Mouse (Mus musculus) forebrain, embryonic 10.5 days (tissue): ENCODE results near the gene Zfp677. TPM values are rescaled to one million over a fixed set of nuclear protein-coding genes. Genes with fewer than 3 reads are reported as not detected.
"Not testable (repeated sequence)": the region's sequence is repeated elsewhere in the genome, so short reads cannot be mapped to it uniquely, and the experiment has no call there.

Source experiments
- DNase-seq: peaks from one replicate; pipeline ENCODE4 v3.0.0-alpha.2; 2017; ENCODE audit warnings: low spot score; ENCODE audit errors: extremely low spot score
- H3K27ac ChIP-seq: fragments of 300-500 bp; sonication (generic); 2 replicates; pipeline ENCODE4 v1.5.1; 2016; ENCODE audit warnings: mild to moderate bottlenecking
- H3K27me3 ChIP-seq: fragments of 300-500 bp; sonication (generic); 2 replicates; pipeline ENCODE4 v1.6.1; 2016; ENCODE audit warnings: mild to moderate bottlenecking; ENCODE audit not compliant: poor library complexity, severe bottlenecking
- H3K36me3 ChIP-seq: fragments of 300-500 bp; sonication (generic); replicated peaks from 2 replicates; pipeline ENCODE4 v1.6.1; 2016; ENCODE audit warnings: mild to moderate bottlenecking, moderate library complexity
- H3K4me1 ChIP-seq: fragments of 300-500 bp; sonication (generic); 2 replicates; pipeline ENCODE4 v1.6.1; 2016
- H3K4me3 ChIP-seq: fragments of 300-500 bp; sonication (generic); 2 replicates; pipeline ENCODE4 v1.5.1; 2016; ENCODE audit warnings: mild to moderate bottlenecking, moderate library complexity
- H3K9me3 ChIP-seq: fragments of 300-500 bp; sonication (generic); 2 replicates; pipeline ENCODE4 v1.6.1; 2016; ENCODE audit warnings: mild to moderate bottlenecking, moderate library complexity
- WGBS: fragments of 180-500 bp; shearing (Covaris S2); methylation state at CpG from one replicate; pipeline ENCODE4 v1.1.7; 2016; 5-methylcytosine and 5-hydroxymethylcytosine counted together
- polyA plus RNA-seq: library from polyadenylated mRNA; unstranded; fragments of >200 nt; fragmentation: Nextera tagmentation; extraction: Ambion mirVana; gene quantifications from 2 replicates; pipeline ENCODE4 v1.2.1, GENCODE M21; 2016

Zfp677 gene
- polyA plus RNA-seq, result 1.9 and 3.1 TPM in 2 replicates

- H3K36me3 ChIP-seq, result no peaks in the 10 kb centered on the region
- DNase-seq, result peak; percentile 67
- peak within 1 kb of the TSS; percentile 58 for H3K4me3 ChIP-seq
- no peaks in the 10 kb centered on the region for H3K27me3 ChIP-seq
- H3K4me1 ChIP-seq, result peaks cover 9% of the 10 kb centered on the region
- no peaks in the 10 kb centered on the region for H3K9me3 ChIP-seq
- peak within 1 kb of the TSS; percentile 69 for H3K27ac ChIP-seq
- whole genome bisulfite sequencing, result 6% methylated on average over 20 of the region's 20 CpGs
These were observed at the start of gene Zfp677 for GRCm38 (mm10) chr17:21383391-21384056. Zfp677 (plus strand) TSS chr17:21383748.

- H3K9me3 ChIP-seq, H3K27me3 ChIP-seq, DNase-seq, H3K36me3 ChIP-seq, H3K4me1 ChIP-seq, H3K27ac ChIP-seq, H3K4me3 ChIP-seq: not testable (repeated sequence)
- 16% methylated on average over 3 of the region's 3 CpGs for WGBS
These were observed 15.5 kb upstream of the Zfp677 start for GRCm38 (mm10) chr17:21368018-21368417.

GRCm38 (mm10) chr17:21369925-21370719 lies 13.4 kb upstream of the Zfp677 start:
- DNase-seq, result peak; percentile 15
- no peak overlapping the region for H3K27ac ChIP-seq
- no peaks in the 10 kb centered on the region for H3K27me3 ChIP-seq
- no peaks in the 10 kb centered on the region for H3K36me3 ChIP-seq
- H3K4me3 ChIP-seq, result peak overlapping the region; percentile 51
- H3K9me3 ChIP-seq, result no peaks in the 10 kb centered on the region; the same call in 1 of the 2 replicates
- 11% methylated on average over 31 of the region's 31 CpGs for WGBS
- H3K4me1 ChIP-seq, result peaks cover 7% of the 10 kb centered on the region; the same call in 1 of the 2 replicates

- DNase-seq, result no peak
- no peaks in the 10 kb centered on the region for H3K27me3 ChIP-seq
- H3K4me3 ChIP-seq, result no peak overlapping the region
- WGBS, result 59% methylated on average over 1 of the region's 1 CpGs
- no peak overlapping the region for H3K27ac ChIP-seq
- peaks cover 3% of the 10 kb centered on the region for H3K9me3 ChIP-seq
- no peaks in the 10 kb centered on the region for H3K36me3 ChIP-seq
- H3K4me1 ChIP-seq, result peaks cover 2% of the 10 kb centered on the region; the same call in 1 of the 2 replicates
These were observed 8.2 kb upstream of the Zfp677 start for GRCm38 (mm10) chr17:21375311-21375710.

- H3K27ac ChIP-seq, result peak overlapping the region; percentile 69
- no peak for DNase-seq
- 23% methylated on average over 8 of the region's 8 CpGs for WGBS
These were observed 486 bp downstream of the Zfp677 start for GRCm38 (mm10) chr17:21384057-21384411.

GRCm38 (mm10) chr17:21422664-21423599 lies 39.4 kb downstream of the Zfp677 start, which contains the start of gene Zfp54:
Zfp54 (plus strand) TSS chr17:21423227.
- peak within 1 kb of the TSS; percentile 54 for H3K4me3 ChIP-seq
- WGBS, result under 1% methylated on average over 22 of the region's 22 CpGs
- H3K4me1 ChIP-seq, result peaks cover 11% of the 10 kb centered on the region
- no peaks in the 10 kb centered on the region for H3K36me3 ChIP-seq
- DNase-seq, result peak; percentile 49
- no peaks in the 10 kb centered on the region for H3K9me3 ChIP-seq
- H3K27ac ChIP-seq, result peak within 1 kb of the TSS; percentile 75
- no peaks in the 10 kb centered on the region for H3K27me3 ChIP-seq

More at GRCm38 (mm10) chr17:21384057-21384411, 486 bp downstream of the Zfp677 start:
- H3K9me3 ChIP-seq, result no peaks in the 10 kb centered on the region
- no peaks in the 10 kb centered on the region for H3K27me3 ChIP-seq
- no peaks in the 10 kb centered on the region for H3K36me3 ChIP-seq
- peak overlapping the region; percentile 58 for H3K4me3 ChIP-seq
- H3K4me1 ChIP-seq, result peaks cover 9% of the 10 kb centered on the region

- not testable (repeated sequence) for H3K27ac ChIP-seq, H3K4me3 ChIP-seq, H3K9me3 ChIP-seq, H3K36me3 ChIP-seq, DNase-seq, H3K27me3 ChIP-seq, H3K4me1 ChIP-seq
- WGBS, result 85% methylated on average over 9 of the region's 9 CpGs
These were observed 55.4 kb downstream of the Zfp677 start for GRCm38 (mm10) chr17:21438806-21439400.

Other genes starting within 250 kb of the Zfp677 start
- not detected in 2 replicates for gene Vmn1r234, start 157.7 kb upstream of the Zfp677 start, polyA plus RNA-seq
- gene Vmn1r235, start 127.3 kb upstream of the Zfp677 start, polyA plus RNA-seq, result not detected in 2 replicates
- not detected in 2 replicates for gene Vmn1r236, start 100.8 kb upstream of the Zfp677 start, polyA plus RNA-seq
- not detected in 2 replicates for gene Vmn1r237, start 71.9 kb upstream of the Zfp677 start, polyA plus RNA-seq
- gene Zfp54, start 39.5 kb downstream of the Zfp677 start, polyA plus RNA-seq, result 2.6 and 2.9 TPM in 2 replicates
- 15.1 and 15.9 TPM in 2 replicates for gene Zfp51, start 66.6 kb downstream of the Zfp677 start, polyA plus RNA-seq
- gene Zfp53, start 105.2 kb downstream of the Zfp677 start, polyA plus RNA-seq, result 9.7 and 11.3 TPM in 2 replicates
- gene Zfp52, start 151.8 kb downstream of the Zfp677 start, polyA plus RNA-seq, result 2.0 and 2.1 TPM in 2 replicates
- gene Zfp948, start 183.3 kb downstream of the Zfp677 start, polyA plus RNA-seq, result 13.9 and 14.5 TPM in 2 replicates